In the genomic region with DNA sequence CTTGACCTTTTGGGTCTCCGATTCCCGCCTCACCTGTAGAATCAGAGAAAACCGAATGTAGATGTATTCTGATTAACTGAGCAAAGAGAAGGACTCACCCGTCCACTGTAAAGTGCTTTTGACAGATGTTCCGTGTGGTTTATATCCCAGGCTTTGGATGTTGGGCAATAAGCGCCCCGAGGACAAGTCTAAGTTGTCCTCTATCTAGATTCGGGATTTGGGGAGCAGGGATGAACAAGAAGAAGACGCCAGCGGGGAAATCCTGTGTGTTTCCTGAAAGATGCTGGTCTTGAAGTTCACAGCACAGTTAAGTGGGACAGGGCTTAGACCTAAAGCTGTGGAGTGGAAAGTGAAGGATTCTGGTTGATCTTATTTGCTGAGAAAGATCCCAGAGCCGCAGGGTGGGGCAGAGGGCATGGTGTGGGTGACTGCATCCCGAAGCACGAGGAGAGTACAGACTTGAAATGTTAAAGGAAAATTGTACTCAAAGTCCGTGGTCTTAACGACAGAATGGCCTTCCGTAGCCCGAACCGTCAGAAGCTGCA, we compare ENCODE assay signal across 8 mouse cellular contexts. TPM values are rescaled to one million over a fixed set of nuclear protein-coding genes. Genes with fewer than 3 reads are reported as not detected.
DNase-seq lines count a peak whose midpoint lies in the region; ATAC-seq and TF ChIP-seq lines count a peak whose summit lies in the region.

No protein-coding gene starts in this region.

- peak overlapping the region; percentile 70 for H3K4me3 ChIP-seq in heart, embryonic 12.5 days
- peak overlapping the region; percentile 92 for H3K4me3 ChIP-seq in ES-Bruce4 (ENCODE audit: low read depth, low read length)
- H3K4me3 ChIP-seq in forebrain, embryonic 15.5 days, result peak overlapping the region; percentile 87
- H3K4me3 ChIP-seq in midbrain, embryonic 11.5 days (ENCODE audit: low read depth, low read length), result peak overlapping the region; percentile 99

- H3K4me2 ChIP-seq in heart, embryonic 12.5 days, result peak overlapping the region; percentile 95
- peak overlapping the region; percentile 86 for H3K4me2 ChIP-seq in forebrain, embryonic 15.5 days (replicated peaks)
- peak overlapping the region; percentile 95 for H3K4me2 ChIP-seq in midbrain, embryonic 11.5 days

- H3K9ac ChIP-seq in heart, embryonic 12.5 days, result peak overlapping the region; percentile 79; the same call in 1 of the 2 replicates
- H3K9ac ChIP-seq in ES-Bruce4 (ENCODE audit: low read depth, poor library complexity, severe bottlenecking), result peak overlapping the region; percentile 97
- peak overlapping the region; percentile 86; the same call in 1 of the 2 replicates for H3K9ac ChIP-seq in forebrain, embryonic 15.5 days (replicated peaks)
- H3K9ac ChIP-seq in midbrain, embryonic 11.5 days (ENCODE audit: low read length), result peak overlapping the region; percentile 99

- WGBS in heart, embryonic 12.5 days, result 4% methylated on average over 18 of the region's 18 CpGs
- WGBS in forebrain, embryonic 15.5 days, result 4% methylated on average over 18 of the region's 18 CpGs
- WGBS in midbrain, embryonic 11.5 days, result 4% methylated on average over 18 of the region's 18 CpGs

- ATAC-seq in heart, embryonic 12.5 days (ENCODE audit: insufficient number of reproducible peaks, low FRiP score), result no peak
- ATAC-seq in forebrain, embryonic 15.5 days (replicated peaks), result no peak
- ATAC-seq in midbrain, embryonic 11.5 days (ENCODE audit: low FRiP score), result no peak

- peaks cover 45% of the 10 kb centered on the region for H3K27me3 ChIP-seq in heart, embryonic 12.5 days (replicated peaks)
- H3K27me3 ChIP-seq in ES-Bruce4 (ENCODE audit: control insufficient read depth, insufficient read depth, low read length, poor library complexity, severe bottlenecking), result no peaks in the 10 kb centered on the region
- H3K27me3 ChIP-seq in forebrain, embryonic 15.5 days, result no peaks in the 10 kb centered on the region
- H3K27me3 ChIP-seq in midbrain, embryonic 11.5 days (ENCODE audit: control insufficient read depth, insufficient read depth, low read length), result no peaks in the 10 kb centered on the region

- TF ChIP-seq CTCF in ES-Bruce4 (IDR thresholded peaks at IDR 0.05; ENCODE audit: low read depth, low read length), result no peak

- no peak for DNase-seq in heart, postnatal 4 days
- peak; percentile 95 for DNase-seq in midbrain, embryonic 11.5 days (ENCODE audit: low spot score, missing footprints)
- DNase-seq in thymus, adult 18-20 months, result no peak
- DNase-seq in right cerebral cortex, postnatal 10 days (ENCODE audit: low spot score in 2 of 2), result no peak
- no peak for DNase-seq in layer of hippocampus, adult 8-10 months (ENCODE audit: low spot score in 2 of 2)

- H3K36me3 ChIP-seq in heart, embryonic 12.5 days, result no peaks in the 10 kb centered on the region
- H3K36me3 ChIP-seq in ES-Bruce4 (ENCODE audit: control insufficient read depth, insufficient read depth, low read length, poor library complexity, severe bottlenecking), result no peaks in the 10 kb centered on the region
- H3K36me3 ChIP-seq in forebrain, embryonic 15.5 days, result no peaks in the 10 kb centered on the region
- H3K36me3 ChIP-seq in midbrain, embryonic 11.5 days (ENCODE audit: control insufficient read depth, insufficient read depth, low read length), result no peaks in the 10 kb centered on the region

- TF ChIP-seq POLR2A in ES-Bruce4 (IDR thresholded peaks at IDR 0.05; ENCODE audit: insufficient read depth, low read length), result no peak

- no peak overlapping the region for H3K27ac ChIP-seq in heart, embryonic 12.5 days (ENCODE audit: poor library complexity, severe bottlenecking)
- no peak overlapping the region for H3K27ac ChIP-seq in ES-Bruce4 (ENCODE audit: insufficient read depth, low read length)
- H3K27ac ChIP-seq in forebrain, embryonic 15.5 days (replicated peaks), result no peak overlapping the region
- no peak overlapping the region for H3K27ac ChIP-seq in midbrain, embryonic 11.5 days (ENCODE audit: low read depth, low read length)

- H3K9me3 ChIP-seq in heart, embryonic 12.5 days (replicated peaks), result no peaks in the 10 kb centered on the region
- H3K9me3 ChIP-seq in ES-Bruce4 (replicated peaks; ENCODE audit: control insufficient read depth, insufficient read depth, low read length, poor library complexity, severe bottlenecking), result no peaks in the 10 kb centered on the region
- H3K9me3 ChIP-seq in forebrain, embryonic 15.5 days, result no peaks in the 10 kb centered on the region
- no peaks in the 10 kb centered on the region for H3K9me3 ChIP-seq in midbrain, embryonic 11.5 days (ENCODE audit: control insufficient read depth, low read length)

- no peak for TF ChIP-seq EP300 in ES-Bruce4 (IDR thresholded peaks at IDR 0.05; ENCODE audit: insufficient read depth, low read depth, low read length)

- peaks cover 21% of the 10 kb centered on the region for H3K4me1 ChIP-seq in heart, embryonic 12.5 days (replicated peaks)
- peaks cover 2% of the 10 kb centered on the region for H3K4me1 ChIP-seq in ES-Bruce4 (ENCODE audit: control insufficient read depth, insufficient read depth, low read length)
- H3K4me1 ChIP-seq in forebrain, embryonic 15.5 days, result peaks cover 41% of the 10 kb centered on the region
- peaks cover 29% of the 10 kb centered on the region for H3K4me1 ChIP-seq in midbrain, embryonic 11.5 days (ENCODE audit: control insufficient read depth, insufficient read depth, low read length)

RNA-seq across cellular contexts. Expression of gene Mtcl1, which starts 1.0 kb away (rescaled TPM):
- polyA plus RNA-seq in heart, embryonic 12.5 days (2016; fragmentation: Nextera tagmentation; extraction: Ambion mirVana), result 1.4 and 1.7 TPM in 2 replicates
- 1 to 10 TPM; 4.9 to 5.4 TPM for total RNA-seq in heart, postnatal 4 days (2021)
- 91.0 and 92.3 TPM in 2 replicates for polyA plus RNA-seq in ES-Bruce4 (2011; ENCODE audit: insufficient read depth, insufficient read length, low read depth, missing spikeins)
- 33.5 and 35.5 TPM in 2 replicates for polyA plus RNA-seq in forebrain, embryonic 15.5 days (2015; fragmentation: Nextera tagmentation; extraction: Ambion mirVana)
- 43.5 and 47.3 TPM in 2 replicates for polyA plus RNA-seq in midbrain, embryonic 11.5 days (2014; fragmentation: Nextera tagmentation; extraction: Ambion mirVana)
- total RNA-seq in layer of hippocampus, adult 8-10 months (2022), result 10 to 100 TPM; 40.5 to 54.3 (median 44.3) TPM

Comparison
In these comparisons a context has a peak if more than half of its experiments do, and no peak if none do; other contexts are left out.
1. RNA of gene Mtcl1, which starts 1.0 kb away (polyA plus RNA-seq): 91.0 to 92.3 TPM in ES-Bruce4, 43.5 to 47.3 TPM in midbrain, embryonic 11.5 days and 33.5 to 35.5 TPM in forebrain, embryonic 15.5 days; 1.4 to 1.7 TPM in heart, embryonic 12.5 days; every median in the first group is over 10 times any median in the second.
2. Peak in every context shown above with its lines, with median percentiles within 50 percentile points of each other: H3K4me2 ChIP-seq, H3K4me3 ChIP-seq and H3K9ac ChIP-seq.